Mouse (Mus musculus) olfactory bulb, adult 2 months (tissue): Measurements from ENCODE around the gene Sltm. TPM values are rescaled to one million over a fixed set of nuclear protein-coding genes. Genes with fewer than 3 reads are reported as not detected.

Experiments used
- H3K27ac ChIP-seq: fragments of 200-500 bp; 2 replicates; pipeline ENCODE4 v1.5.1; 2012; ENCODE audit warnings: low read depth, low read length; ENCODE audit not compliant: insufficient read depth
- H3K4me1 ChIP-seq: fragments of 200-500 bp; 2 replicates; pipeline ENCODE4 v1.6.1; 2012; ENCODE audit warnings: low read length; ENCODE audit not compliant: control insufficient read depth, insufficient read depth
- H3K4me3 ChIP-seq: fragments of 200-500 bp; 2 replicates; pipeline ENCODE4 v1.5.1; 2012; ENCODE audit warnings: mild to moderate bottlenecking, low read depth, low read length, moderate library complexity; ENCODE audit not compliant: insufficient read depth
- CTCF ChIP-seq: fragments of 200-500 bp; IDR thresholded peaks from 2 replicates; pipeline ENCODE4 v1.5.1; 2012; ENCODE audit warnings: low read depth, mild to moderate bottlenecking, low read length, moderate library complexity; ENCODE audit not compliant: insufficient read depth
- POLR2A ChIP-seq: fragments of 200-500 bp; IDR thresholded peaks from 2 replicates; pipeline ENCODE4 v1.6.1; 2012; ENCODE audit warnings: mild to moderate bottlenecking, low read depth, low read length, moderate library complexity; ENCODE audit not compliant: insufficient read depth
- WGBS: fragments of 180-500 bp; shearing (Covaris S2); methylation state at CpG from one replicate; pipeline ENCODE4 v1.1.7; 2018; 5-methylcytosine and 5-hydroxymethylcytosine counted together
- polyA plus RNA-seq: library from polyadenylated mRNA; stranded (reverse); fragments of >200 nt; gene quantifications from 2 replicates; pipeline ENCODE4 v1.2.4, GENCODE M21; 2012; ENCODE audit warnings: low replicate concordance; ENCODE audit not compliant: missing spikeins, insufficient read depth, insufficient read length

Gene Sltm
- polyA plus RNA-seq, 1 experiment = 201 TPM

GRCm38 (mm10) chr9:70584641-70585040 lies 42.1 kb downstream of the Sltm start:
- TF ChIP-seq POLR2A (no peak), CTCF (no peak)
- no peak overlapping the region for H3K27ac ChIP-seq
- H3K4me1 ChIP-seq = no peaks in the 10 kb centered on the region
- WGBS = 82% methylated on average over 14 of the region's 14 CpGs
- H3K4me3 ChIP-seq = no peak overlapping the region

DNA sequence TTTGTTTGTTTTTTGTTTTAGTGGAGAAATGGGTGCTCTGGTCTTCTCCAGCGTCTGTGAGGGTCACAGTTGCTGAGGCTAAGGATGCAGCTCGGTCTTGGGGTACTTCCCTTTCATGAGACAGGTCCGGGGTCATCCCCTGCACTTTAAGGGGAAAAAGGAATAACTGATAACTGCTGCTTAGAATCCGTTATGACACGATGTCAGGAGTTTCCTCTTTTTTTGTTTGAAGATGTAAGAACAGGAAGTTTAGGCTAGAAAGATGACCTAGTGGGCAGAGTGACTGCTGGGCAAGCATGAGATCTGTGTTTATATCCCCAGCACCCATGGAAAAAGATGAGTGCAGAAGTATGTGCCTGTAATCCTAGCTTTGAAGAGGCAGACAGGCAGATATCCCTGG lies 42.6 kb downstream of the Sltm start:
- WGBS = 85% methylated on average over 5 of the region's 5 CpGs
- Histone ChIP-seq H3K4me1 (no peaks in the 10 kb centered on the region), H3K4me3 (no peak overlapping the region), H3K27ac (no peak overlapping the region)
- TF ChIP-seq CTCF (no peak), POLR2A (no peak)

DNA sequence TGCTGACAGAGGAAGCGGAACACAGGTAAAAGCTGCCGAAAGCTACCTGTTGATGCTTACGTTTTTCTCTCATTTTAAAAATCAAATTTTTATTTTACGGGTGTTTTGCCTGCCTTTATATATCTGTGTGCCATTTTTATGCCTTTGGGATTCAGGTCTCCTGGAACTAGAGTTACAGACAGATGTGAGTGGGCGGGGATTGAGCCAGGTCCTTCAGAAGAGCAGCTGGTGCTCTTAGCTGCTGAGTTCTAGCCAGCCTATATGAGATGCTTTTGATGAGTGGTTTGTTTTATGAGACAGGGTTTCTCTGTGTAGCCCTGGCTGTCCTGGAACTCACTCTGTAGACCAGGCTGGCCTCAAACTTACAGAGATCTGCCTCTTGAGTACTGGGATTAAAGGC lies 44.6 kb downstream of the Sltm start:
- H3K27ac ChIP-seq = no peak overlapping the region
- TF ChIP-seq POLR2A = no peak
- no peak for TF ChIP-seq CTCF
- no peaks in the 10 kb centered on the region for H3K4me1 ChIP-seq
- H3K4me3 ChIP-seq = no peak overlapping the region
- WGBS = 95% methylated on average over 5 of the region's 5 CpGs

DNA sequence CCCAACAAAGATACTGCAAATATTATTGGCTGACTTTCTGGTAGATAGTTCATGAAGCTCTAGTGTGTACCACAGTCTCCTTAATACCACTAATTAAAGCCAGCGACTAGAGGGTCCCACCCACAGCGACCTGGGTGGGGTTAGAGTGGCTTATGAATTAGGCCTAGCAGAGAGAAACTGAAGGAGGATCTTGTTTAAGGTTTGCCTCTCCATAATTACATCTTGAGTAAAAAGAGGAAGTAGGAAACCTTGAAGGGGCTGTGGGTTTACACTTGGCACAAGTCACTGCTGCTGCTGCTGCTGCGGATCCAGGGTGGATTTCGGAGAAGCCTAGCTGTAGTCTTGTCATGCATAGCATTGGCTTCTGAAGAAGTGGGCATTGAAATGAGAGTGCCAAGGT lies 48.2 kb downstream of the Sltm start:
- no peaks in the 10 kb centered on the region for H3K4me1 ChIP-seq
- no peak overlapping the region for H3K27ac ChIP-seq
- no peak for TF ChIP-seq POLR2A
- no peak for TF ChIP-seq CTCF
- 56% methylated on average over 4 of the region's 4 CpGs for WGBS
- H3K4me3 ChIP-seq = no peak overlapping the region

GRCm38 (mm10) chr9:70591486-70591885 lies 48.9 kb downstream of the Sltm start:
- TF ChIP-seq CTCF (no peak), POLR2A (no peak)
- H3K27ac ChIP-seq = no peak overlapping the region
- H3K4me1 ChIP-seq = no peaks in the 10 kb centered on the region
- H3K4me3 ChIP-seq = no peak overlapping the region
- 27% methylated on average over 9 of the region's 9 CpGs for WGBS

DNA sequence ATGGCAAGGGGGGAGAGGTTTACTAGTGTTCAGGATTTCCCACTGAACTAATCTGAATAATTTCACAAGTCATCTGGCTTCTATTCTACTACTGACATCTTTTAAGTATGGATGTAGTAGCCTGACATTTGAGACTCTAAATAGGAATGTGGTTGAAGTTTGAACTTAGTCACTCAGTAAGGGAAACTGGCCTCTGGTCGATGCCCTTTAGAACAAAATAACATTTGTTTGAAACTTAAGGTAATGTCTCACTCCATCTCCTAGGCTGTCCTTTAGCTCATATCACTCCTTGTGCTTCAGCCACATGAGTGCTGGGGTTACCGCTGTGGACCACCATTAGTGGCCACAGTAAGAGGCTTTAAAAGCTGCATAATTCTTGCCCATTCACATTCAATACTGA lies 55.7 kb downstream of the Sltm start:
- Histone ChIP-seq H3K27ac (no peak overlapping the region), H3K4me1 (no peaks in the 10 kb centered on the region), H3K4me3 (no peak overlapping the region)
- 91% methylated on average over 2 of the region's 2 CpGs for WGBS
- no peak for TF ChIP-seq POLR2A
- TF ChIP-seq CTCF = no peak

DNA sequence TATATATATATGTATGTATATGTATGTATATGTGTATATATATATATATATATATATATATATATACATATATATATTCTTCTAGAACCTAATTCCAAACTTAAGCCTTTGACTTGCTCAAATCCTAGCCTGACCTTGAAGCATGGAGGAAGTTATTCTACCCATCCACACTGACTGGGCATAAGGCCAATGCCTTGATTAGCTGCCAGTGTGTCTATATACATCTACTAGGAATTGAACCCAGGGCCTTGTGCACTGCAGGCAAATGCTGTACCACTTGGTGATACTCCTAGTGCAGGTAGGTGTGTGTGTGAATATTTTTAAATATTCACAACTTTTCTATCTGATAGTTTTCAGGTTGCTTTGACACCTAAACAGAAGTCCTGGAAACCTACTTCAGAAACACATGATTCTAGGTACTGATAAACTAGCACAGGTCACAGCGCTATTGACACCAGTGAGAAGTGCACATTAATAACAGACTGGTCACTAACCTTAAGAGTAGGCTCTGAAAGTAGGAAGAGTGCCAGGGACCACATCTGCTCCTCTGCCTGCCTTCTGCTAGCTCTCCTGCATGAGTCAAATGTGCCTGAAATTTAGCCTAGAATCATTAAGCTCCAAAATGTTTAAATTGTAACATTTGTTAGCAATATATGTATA lies 59.8 kb downstream of the Sltm start:
- no peak for TF ChIP-seq POLR2A
- TF ChIP-seq CTCF = no peak
- Histone ChIP-seq H3K27ac (no peak overlapping the region), H3K4me1 (no peaks in the 10 kb centered on the region), H3K4me3 (no peak overlapping the region)
- 97% methylated on average over 1 of the region's 1 CpGs for WGBS

- Histone ChIP-seq H3K27ac (no peak overlapping the region), H3K4me3 (no peak overlapping the region), H3K4me1 (no peaks in the 10 kb centered on the region)
- WGBS = 57% methylated on average over 3 of the region's 3 CpGs
- TF ChIP-seq POLR2A (no peak), CTCF (no peak)
These were observed 68.6 kb downstream of the Sltm start for GRCm38 (mm10) chr9:70611026-70611673.

DNA sequence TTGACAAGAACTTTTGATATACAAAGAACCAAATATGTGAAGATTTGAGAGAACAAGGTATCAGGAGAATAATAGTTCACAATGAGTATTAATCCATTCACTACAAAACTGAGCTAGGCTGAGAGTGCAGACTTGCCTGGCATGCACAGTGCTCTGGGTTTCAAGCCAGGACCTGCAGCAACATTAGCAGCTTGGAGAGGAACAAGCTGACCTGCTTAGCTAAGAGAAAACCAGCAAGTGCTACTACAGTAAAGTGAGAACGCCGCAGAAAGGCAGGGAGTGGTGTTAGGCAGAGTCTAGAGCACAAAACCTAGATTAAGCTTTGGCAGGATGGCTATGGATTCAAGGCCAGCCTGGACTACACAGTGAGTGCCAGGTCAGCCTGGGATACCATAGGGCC lies 87.2 kb downstream of the Sltm start:
- H3K4me3 ChIP-seq = no peak overlapping the region
- H3K27ac ChIP-seq = no peak overlapping the region
- H3K4me1 ChIP-seq = no peaks in the 10 kb centered on the region
- WGBS = 69% methylated on average over 2 of the region's 2 CpGs
- no peak for TF ChIP-seq CTCF
- no peak for TF ChIP-seq POLR2A

DNA sequence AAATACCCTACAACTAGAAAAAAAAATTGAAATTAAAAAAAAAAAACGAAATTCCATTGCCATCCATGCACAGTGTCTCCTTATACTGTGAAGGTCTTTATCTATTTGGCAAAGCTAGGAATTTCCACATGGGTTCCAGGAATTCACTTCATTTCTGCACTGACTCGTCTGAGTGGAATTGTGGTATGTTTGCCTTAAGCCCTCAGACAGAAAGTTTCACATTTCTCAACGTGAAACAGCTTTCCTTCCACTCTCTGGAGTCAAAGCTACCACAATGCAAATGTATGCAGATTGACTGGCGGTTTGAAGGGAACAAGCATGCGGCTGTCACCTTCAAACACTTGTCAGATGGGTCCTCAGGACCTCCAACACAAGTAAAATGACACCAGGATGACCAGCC lies 89.1 kb downstream of the Sltm start:
- Histone ChIP-seq H3K27ac (no peak overlapping the region), H3K4me3 (no peak overlapping the region), H3K4me1 (no peaks in the 10 kb centered on the region)
- 35% methylated on average over 5 of the region's 5 CpGs for WGBS
- no peak for TF ChIP-seq POLR2A
- TF ChIP-seq CTCF = no peak
